Mouse (Mus musculus) lung, postnatal 14 days (tissue): ENCODE measurements around the gene Olfr1061.
"Not testable (repeated sequence)": the region's sequence is repeated elsewhere in the genome, so short reads cannot be mapped to it uniquely, and the experiment has no call there.

Experiments
- DNase-seq: peaks from one replicate; pipeline ENCODE4 v3.0.0; 2021

The Olfr1061 gene

GRCm38 (mm10) chr2:86413950-86414349 is at the start of gene Olfr1061:
Gene Olfr1061, minus strand, starts transcription at chr2:86414050.
- DNase-seq: no peak

DNA sequence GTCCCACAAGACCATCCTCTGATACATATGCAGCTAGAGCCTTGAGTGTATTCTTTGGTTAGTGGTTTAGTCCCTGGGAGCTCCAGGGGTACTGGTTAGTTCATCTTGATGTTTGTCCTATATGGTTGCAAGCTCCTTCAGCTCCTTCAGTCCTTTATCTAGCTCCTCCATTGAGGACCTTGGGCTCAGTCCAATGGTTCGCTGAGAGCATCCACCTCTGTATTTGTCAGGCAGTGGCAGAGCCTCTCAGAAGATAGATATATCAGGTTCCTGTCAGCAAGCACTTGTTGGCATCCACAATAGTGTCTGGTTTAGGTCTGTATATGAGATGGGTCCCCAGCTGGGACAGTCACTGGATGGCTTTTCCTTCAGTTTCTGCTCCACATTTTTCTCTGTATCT is 46.6 kb upstream of the Olfr1061 start:
- no peak for DNase-seq

DNA sequence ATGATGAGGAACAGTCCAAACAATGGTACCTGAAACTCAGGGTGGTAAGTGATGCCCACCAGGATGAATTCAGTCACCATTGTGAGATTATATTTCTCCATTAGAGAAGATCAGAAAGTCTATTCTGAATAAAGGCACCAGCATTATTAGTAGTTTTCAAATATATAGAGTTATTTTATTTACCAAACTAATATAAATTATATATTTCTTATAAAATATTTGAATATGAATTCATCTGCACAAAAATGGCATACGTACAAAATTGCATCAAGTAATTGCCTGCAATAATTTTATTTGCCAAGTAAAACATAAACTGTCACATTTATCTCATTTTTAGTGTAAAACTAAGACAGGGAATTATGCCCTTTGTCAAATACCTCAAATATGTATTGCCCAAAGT is 42.3 kb upstream of the Olfr1061 start, which contains the start of gene Olfr1066:
Gene Olfr1066 (minus strand): TSS at position 101 of the 400 bp plus-strand sequence.
- DNase-seq: no peak

GRCm38 (mm10) chr2:86450491-86450890 is 36.6 kb upstream of the Olfr1061 start, which contains the start of gene Olfr1065:
Gene Olfr1065, minus strand, starts transcription at chr2:86450591.
- not testable (repeated sequence) for DNase-seq

GRCm38 (mm10) chr2:86442101-86442500 is 28.3 kb upstream of the Olfr1061 start:
- not testable (repeated sequence) for DNase-seq

DNA sequence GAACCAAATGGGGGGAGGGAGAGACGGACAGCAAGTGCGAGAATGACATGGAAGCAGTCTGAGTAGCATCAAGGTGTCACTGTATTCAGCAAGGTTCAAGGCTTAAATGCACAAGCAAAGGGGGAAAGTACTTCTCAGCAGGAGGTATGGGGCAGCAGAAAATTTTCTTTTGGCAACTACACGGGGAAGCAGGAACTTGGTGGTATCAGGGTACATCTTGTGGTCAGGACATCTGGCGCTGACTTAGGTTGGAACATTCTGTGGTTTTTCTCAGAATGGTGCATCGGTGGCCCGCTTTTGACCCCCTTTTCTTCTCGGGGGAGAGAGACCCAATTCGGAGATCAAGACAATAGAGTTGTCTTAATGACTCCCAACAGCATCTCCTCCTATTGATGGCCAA is 14.7 kb upstream of the Olfr1061 start:
- DNase-seq: not testable (repeated sequence)

- DNase-seq: not testable (repeated sequence)
Measured at GRCm38 (mm10) chr2:86426649-86427048, 12.8 kb upstream of the Olfr1061 start, which contains the start of gene Olfr1062. Gene Olfr1062, minus strand, starts transcription at chr2:86426749.

GRCm38 (mm10) chr2:86395114-86395513 is 18.7 kb downstream of the Olfr1061 start:
- no peak for DNase-seq

GRCm38 (mm10) chr2:86388461-86388860 is 25.4 kb downstream of the Olfr1061 start, which contains the start of gene Olfr1058:
Gene Olfr1058, minus strand, starts transcription at chr2:86388561.
- not testable (repeated sequence) for DNase-seq

GRCm38 (mm10) chr2:86378293-86378692 is 35.6 kb downstream of the Olfr1061 start, which contains the start of gene Olfr1057:
Gene Olfr1057, minus strand, starts transcription at chr2:86378393.
- no peak for DNase-seq

- DNase-seq: not testable (repeated sequence)
Measured at GRCm38 (mm10) chr2:86366342-86366741, 47.5 kb downstream of the Olfr1061 start.
